Mouse (Mus musculus) liver, postnatal 0 days (tissue): ENCODE measurements around the gene Rassf6.

Experiments used
- CTCF ChIP-seq: sonication (generic); IDR thresholded peaks from 2 replicates; pipeline ENCODE4 v1.5.1; 2016; ENCODE audit warnings: antibody characterized with exemption, low read depth
- EP300 ChIP-seq: IDR thresholded peaks from 2 replicates; pipeline ENCODE4 v1.6.1; 2016; ENCODE audit warnings: antibody characterized with exemption, low read depth, mild to moderate bottlenecking

DNA sequence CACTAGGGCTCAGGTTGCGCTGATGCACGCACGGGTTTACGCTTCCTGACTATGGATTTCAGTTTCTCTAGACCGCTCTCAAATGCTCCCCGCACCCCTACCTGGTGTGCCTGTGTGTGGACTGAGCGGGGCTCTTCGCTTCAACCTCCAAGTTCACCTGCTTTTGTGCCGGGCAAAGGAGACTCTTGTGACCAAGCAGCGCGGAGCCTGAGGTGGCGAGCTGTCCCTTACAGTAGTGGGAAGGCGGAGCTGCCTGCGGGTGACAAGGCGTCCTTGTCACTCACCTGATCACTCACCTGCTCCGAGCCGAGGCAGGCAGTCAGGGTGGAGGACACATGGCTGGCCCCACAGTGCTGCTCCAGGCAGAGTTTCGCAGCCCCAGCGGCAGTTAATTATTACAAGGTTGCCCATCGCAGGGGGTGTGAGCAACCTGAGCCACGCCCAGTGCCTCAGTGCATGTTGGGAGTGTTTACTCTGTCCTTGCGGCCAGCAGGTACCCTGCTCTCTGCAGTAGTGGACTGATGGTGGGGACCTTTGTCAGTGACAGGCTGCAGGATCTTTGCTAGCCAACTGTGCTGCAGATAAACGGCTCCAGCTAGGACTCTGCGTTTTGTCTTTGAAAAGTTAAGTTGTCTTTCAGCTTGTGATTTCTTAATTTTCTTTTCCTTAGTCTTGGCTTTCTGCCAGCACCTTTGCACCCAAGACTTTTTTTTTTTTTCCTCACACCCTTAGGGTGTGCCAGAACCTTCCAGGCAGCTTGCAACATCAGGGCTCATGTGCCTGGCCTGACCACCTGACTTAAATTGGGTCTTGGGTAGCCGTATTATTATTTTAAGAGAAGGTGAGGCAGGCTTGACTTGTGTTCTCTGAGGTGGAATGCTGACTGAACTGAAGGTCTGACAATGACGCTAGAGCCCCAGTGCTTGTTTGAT, at the start of gene Rassf6:
- TF ChIP-seq CTCF (no peak), EP300 (no peak)
